Mouse (Mus musculus): ENCODE results near the gene Ros1.

GRCm38 (mm10) chr10:52048287-52048686 is 146.8 kb downstream of the Ros1 start:
- TF ChIP-seq MAFK (IDR thresholded peaks at IDR 0.05; ENCODE audit: insufficient read depth, low read depth, low read length), result no peak
- no peak for TF ChIP-seq HCFC1 (IDR thresholded peaks at IDR 0.05; ENCODE audit: borderline replicate concordance, insufficient read depth, low read length)

All from ES-E14 (cell line).